ENCODE assay signal across 15 mouse cellular contexts in genomic region chr1:153087771-153088170, GRCm38 (mm10).
"Had no signal": no experiment of that assay in that cellular context is flagged by ENCODE, and none has a peak within 500 bp of the region (broad histone marks: within the 10 kb centered on the region; RNA-seq: fewer than 3 reads in every experiment).

No protein-coding gene starts in this region.

- DNase-seq: kidney, adult 2 months; kidney, postnatal 25 days; layer of hippocampus, postnatal 36 days; lung, adult 18-20 months; lung, postnatal 36 days; retina, postnatal 1 day; right cerebral cortex, postnatal 14 days; thymus, adult 2 months; thymus, postnatal 36 days had no signal

- H3K9me3 ChIP-seq: kidney, embryonic 15.5 days; limb, embryonic 13.5 days; midbrain, embryonic 13.5 days; neural tube, embryonic 12.5 days; stomach, embryonic 15.5 days had no signal

- H3K27me3 ChIP-seq: kidney, embryonic 15.5 days; limb, embryonic 13.5 days; neural tube, embryonic 12.5 days; stomach, embryonic 15.5 days had no signal

- ATAC-seq: midbrain, embryonic 13.5 days had no signal

- H3K4me1 ChIP-seq: midbrain, embryonic 13.5 days; neural tube, embryonic 12.5 days had no signal

- H3K4me2 ChIP-seq: kidney, embryonic 15.5 days; limb, embryonic 13.5 days; midbrain, embryonic 13.5 days; neural tube, embryonic 12.5 days; stomach, embryonic 15.5 days had no signal

- H3K27ac ChIP-seq: kidney, embryonic 15.5 days; limb, embryonic 13.5 days; liver, embryonic 14.5 days; midbrain, embryonic 13.5 days; neural tube, embryonic 12.5 days; stomach, embryonic 15.5 days had no signal

- H3K4me3 ChIP-seq: kidney, embryonic 15.5 days; limb, embryonic 13.5 days; midbrain, embryonic 13.5 days; neural tube, embryonic 12.5 days; stomach, embryonic 15.5 days had no signal

- H3K36me3 ChIP-seq: kidney, embryonic 15.5 days; limb, embryonic 13.5 days; stomach, embryonic 15.5 days had no signal

- H3K9ac ChIP-seq: kidney, embryonic 15.5 days; limb, embryonic 13.5 days; liver, embryonic 14.5 days; midbrain, embryonic 13.5 days; neural tube, embryonic 12.5 days; stomach, embryonic 15.5 days had no signal
